Mouse (Mus musculus) liver, embryonic 14.5 days (tissue): ENCODE measurements around the gene 2310011J03Rik. TPM values are rescaled to one million over a fixed set of nuclear protein-coding genes. Genes with fewer than 3 reads are reported as not detected.

ENCODE experiments used
- ATAC-seq: fragments of 200-750 bp; cut with Nextera tagmentation; 2 replicates; pipeline ENCODE4 v1.8.0; 2017; ENCODE audit warnings: moderate number of reproducible peaks, mild to moderate bottlenecking, moderate library complexity; ENCODE audit not compliant: insufficient read depth
- DNase-seq, 3 experiments: peaks; one replicate each; pipeline ENCODE4 v3.0.0-alpha.2; 2012 to 2013; ENCODE audit warnings: low read depth in 3 of 3, low spot score in 3 of 3
- H3K27ac ChIP-seq: fragments of 300-500 bp; sonication (generic); 2 replicates; pipeline ENCODE4 v1.5.1; 2014; ENCODE audit warnings: moderate library complexity, mild to moderate bottlenecking, control low read depth, inconsistent platforms
- H3K27me3 ChIP-seq: fragments of 300-500 bp; sonication (generic); 2 replicates; pipeline ENCODE4 v1.6.1; 2014; ENCODE audit warnings: mild to moderate bottlenecking, low read length, moderate library complexity; ENCODE audit not compliant: control insufficient read depth, insufficient read depth
- H3K36me3 ChIP-seq: fragments of 300-500 bp; sonication (generic); replicated peaks from 2 replicates; pipeline ENCODE4 v1.6.1; 2014; ENCODE audit warnings: low read depth; ENCODE audit not compliant: control insufficient read depth, insufficient read depth
- H3K4me1 ChIP-seq, 2 experiments: fragments of 200-500 bp in 1 of 2; fragments of 300-500 bp in 1 of 2; sonication (generic) in 1 of 2; replicated peaks; 2 replicates each; pipeline ENCODE4 v1.6.1; 2012 to 2014; ENCODE audit warnings: antibody characterized with exemption in 1 of 2, inconsistent platforms in 1 of 2, low read length in 1 of 2; ENCODE audit not compliant: control insufficient read depth in 2 of 2, insufficient read depth in 2 of 2
- H3K4me2 ChIP-seq: fragments of 300-500 bp; sonication (generic); 2 replicates; pipeline ENCODE4 v1.6.1; 2014; ENCODE audit warnings: low read depth, mild to moderate bottlenecking, control low read depth, moderate library complexity
- H3K4me3 ChIP-seq, 2 experiments: fragments of 200-500 bp in 1 of 2; fragments of 300-500 bp in 1 of 2; sonication (generic) in 1 of 2; 2 replicates each; pipeline ENCODE4 v1.5.1; 2012 to 2014; ENCODE audit warnings: low read depth in 2 of 2, low read length in 2 of 2, mild to moderate bottlenecking in 2 of 2, control low read depth in 1 of 2, inconsistent platforms in 1 of 2, moderate library complexity in 1 of 2; ENCODE audit not compliant: insufficient read depth in 1 of 2
- H3K9ac ChIP-seq: fragments of 300-500 bp; sonication (generic); replicated peaks from 2 replicates; pipeline ENCODE4 v1.6.1; 2014; ENCODE audit warnings: mild to moderate bottlenecking, control low read depth, moderate library complexity
- H3K9me3 ChIP-seq: fragments of 300-500 bp; sonication (generic); 2 replicates; pipeline ENCODE4 v1.6.1; 2016; ENCODE audit warnings: low read length, mixed read lengths; ENCODE audit not compliant: control insufficient read depth
- CTCF ChIP-seq: IDR thresholded peaks from 2 replicates; pipeline ENCODE4 v1.5.1; 2016; ENCODE audit warnings: antibody characterized with exemption, low read depth, control low read depth
- EP300 ChIP-seq: IDR thresholded peaks from 2 replicates; pipeline ENCODE4 v1.6.1; 2016; ENCODE audit warnings: antibody characterized with exemption, low read depth
- WGBS: fragments of 180-500 bp; shearing (Covaris S2); extraction: QIAGEN DNeasy Blood & Tissue Kit; methylation state at CpG from one replicate; pipeline ENCODE4 v1.1.7; 2014; ENCODE audit not compliant: insufficient replicate concordance; 5-methylcytosine and 5-hydroxymethylcytosine counted together
- polyA plus RNA-seq, 2 experiments: library from polyadenylated mRNA; depleted of rRNA in 1 of 2; stranded (reverse) in 1 of 2; unstranded in 1 of 2; fragments of >200 nt; fragmentation: Nextera tagmentation in 1 of 2; extraction: Ambion mirVana in 1 of 2; gene quantifications; 2 replicates each; pipeline versions ENCODE4 v1.2.1 to v1.2.3; 2012 to 2014

2310011J03Rik gene
- polyA plus RNA-seq, 2 experiments = 24.3 to 29.5 TPM

- peaks cover 72% of the 10 kb centered on the region for H3K27me3 ChIP-seq
- no peak overlapping the region for H3K4me3 ChIP-seq
- no peak overlapping the region for H3K27ac ChIP-seq
- 23% methylated on average over 8 of the region's 8 CpGs for WGBS
- ATAC-seq = no peak
- H3K4me1 ChIP-seq = peaks cover 0 to 3% of the 10 kb centered on the region in 2 experiments; a peak in 2 of 4 replicates
- no peak overlapping the region for H3K4me2 ChIP-seq
- H3K36me3 ChIP-seq = no peaks in the 10 kb centered on the region
- TF ChIP-seq CTCF = no peak
- no peaks in the 10 kb centered on the region for H3K9me3 ChIP-seq
- no peak overlapping the region for H3K9ac ChIP-seq
- no peak for DNase-seq
These were observed 32.4 kb upstream of the 2310011J03Rik start for GRCm38 (mm10) chr10:80352727-80353126.

- DNase-seq (no peak), ATAC-seq (no peak)
- Histone ChIP-seq H3K27ac (no peak overlapping the region), H3K4me1 (peaks cover 0 to 5% of the 10 kb centered on the region in 2 experiments; a peak in 3 of 4 replicates), H3K4me3 (no peak overlapping the region), H3K9me3 (no peaks in the 10 kb centered on the region), H3K36me3 (no peaks in the 10 kb centered on the region), H3K4me2 (no peak overlapping the region), H3K9ac (no peak overlapping the region), H3K27me3 (peaks cover 71% of the 10 kb centered on the region)
- TF ChIP-seq CTCF (no peak), EP300 (no peak)
- WGBS = 22% methylated on average over 11 of the region's 11 CpGs
These were observed 31.6 kb upstream of the 2310011J03Rik start for GRCm38 (mm10) chr10:80351896-80352295.

- H3K4me2 ChIP-seq = no peak overlapping the region
- H3K4me1 ChIP-seq = peaks cover 6 to 12% of the 10 kb centered on the region in 2 experiments
- no peak overlapping the region for H3K4me3 ChIP-seq
- H3K9ac ChIP-seq = no peak overlapping the region
- peaks cover 54% of the 10 kb centered on the region for H3K27me3 ChIP-seq
- ATAC-seq (peak; percentile 72), DNase-seq (peak; percentile 66 to 70 (median 69))
- no peaks in the 10 kb centered on the region for H3K9me3 ChIP-seq
- H3K27ac ChIP-seq = no peak overlapping the region
- TF ChIP-seq CTCF (peak; percentile 99), EP300 (no peak)
- WGBS = 2% methylated on average over 7 of the region's 7 CpGs
- no peaks in the 10 kb centered on the region for H3K36me3 ChIP-seq
These were observed 30.0 kb upstream of the 2310011J03Rik start for GRCm38 (mm10) chr10:80350292-80350691.

- Histone ChIP-seq H3K4me1 (peaks cover 15 to 22% of the 10 kb centered on the region in 2 experiments), H3K4me3 (no peak overlapping the region), H3K27me3 (peaks cover 46% of the 10 kb centered on the region), H3K4me2 (no peak overlapping the region), H3K9me3 (no peaks in the 10 kb centered on the region), H3K36me3 (no peaks in the 10 kb centered on the region), H3K27ac (no peak overlapping the region), H3K9ac (no peak overlapping the region)
- TF ChIP-seq CTCF = no peak
- TF ChIP-seq EP300 = no peak
- 25% methylated on average over 26 of the region's 26 CpGs for WGBS
- DNase-seq = no peak
- no peak for ATAC-seq
These were observed 28.6 kb upstream of the 2310011J03Rik start for GRCm38 (mm10) chr10:80348981-80349380.

- DNase-seq (peak in 1 of 3 experiments; percentile 55), ATAC-seq (0 out of 2 replicates have a peak, but pooled peaks have one; percentile 7)
- 1% methylated on average over 42 of the region's 42 CpGs for WGBS
- Histone ChIP-seq H3K9ac (peak within 1 kb of the TSS; percentile 34; the same call in 1 of the 2 replicates), H3K27me3 (peaks cover 43% of the 10 kb centered on the region), H3K4me2 (peak within 1 kb of the TSS; percentile 61), H3K4me3 (peak within 1 kb of the TSS; percentile 48 to 62), H3K4me1 (peaks cover 21 to 29% of the 10 kb centered on the region in 2 experiments), H3K36me3 (no peaks in the 10 kb centered on the region), H3K27ac (no peak within 1 kb of the TSS), H3K9me3 (no peaks in the 10 kb centered on the region)
- peak; percentile 87 for TF ChIP-seq CTCF
- no peak for TF ChIP-seq EP300
These were observed 28.0 kb upstream of the 2310011J03Rik start, which contains the start of gene Adamtsl5 for GRCm38 (mm10) chr10:80348244-80348781. Gene Adamtsl5 (minus strand): TSS chr10:80348412.
